Mouse (Mus musculus): ENCODE results near the gene Gm9732. TPM values are rescaled to one million over a fixed set of nuclear protein-coding genes. Genes with fewer than 3 reads are reported as not detected.
"Not testable (repeated sequence)": the region's sequence is repeated elsewhere in the genome, so short reads cannot be mapped to it uniquely, and the experiment has no call there.

Gm9732 gene
- polyA plus RNA-seq, 1 experiment from 2014 or later: not detected

DNA sequence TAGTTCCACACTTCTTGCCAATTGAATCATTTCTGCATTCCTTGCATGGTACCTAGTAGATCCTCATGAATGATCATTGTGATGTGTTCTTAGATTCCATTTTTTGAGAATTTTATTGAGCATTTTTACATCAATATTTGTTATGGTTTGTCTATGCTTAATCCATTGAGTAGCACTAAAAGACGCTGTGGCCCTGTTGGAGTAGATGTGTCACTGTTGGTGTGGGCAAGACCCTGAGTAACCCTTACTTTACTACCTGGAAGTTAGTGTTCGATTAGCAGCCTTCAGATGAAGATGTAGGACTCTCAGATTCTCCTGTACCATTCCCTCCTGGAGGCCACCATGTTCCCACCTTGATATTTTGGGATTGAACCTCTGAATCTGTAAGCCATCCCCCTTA, 53.8 kb downstream of the Gm9732 start:
- H3K4me3 ChIP-seq (ENCODE audit: low read depth, low read length); H3K36me3 ChIP-seq (ENCODE audit: control insufficient read depth, insufficient read depth, low read length); H3K9ac ChIP-seq (replicated peaks; ENCODE audit: low read depth, low read length); H3K27me3 ChIP-seq (ENCODE audit: control insufficient read depth, insufficient read depth, low read length); H3K4me1 ChIP-seq (ENCODE audit: control insufficient read depth, insufficient read depth, low read length); H3K4me2 ChIP-seq (replicated peaks; ENCODE audit: low read depth, low read length); H3K9me3 ChIP-seq (ENCODE audit: control insufficient read depth, low read depth, low read length); H3K27ac ChIP-seq (ENCODE audit: low read length); ATAC-seq (ENCODE audit: insufficient number of reproducible peaks, insufficient read depth, low FRiP score, low read depth): not testable (repeated sequence)
- WGBS: 71% methylated on average over 2 of the region's 2 CpGs

DNA sequence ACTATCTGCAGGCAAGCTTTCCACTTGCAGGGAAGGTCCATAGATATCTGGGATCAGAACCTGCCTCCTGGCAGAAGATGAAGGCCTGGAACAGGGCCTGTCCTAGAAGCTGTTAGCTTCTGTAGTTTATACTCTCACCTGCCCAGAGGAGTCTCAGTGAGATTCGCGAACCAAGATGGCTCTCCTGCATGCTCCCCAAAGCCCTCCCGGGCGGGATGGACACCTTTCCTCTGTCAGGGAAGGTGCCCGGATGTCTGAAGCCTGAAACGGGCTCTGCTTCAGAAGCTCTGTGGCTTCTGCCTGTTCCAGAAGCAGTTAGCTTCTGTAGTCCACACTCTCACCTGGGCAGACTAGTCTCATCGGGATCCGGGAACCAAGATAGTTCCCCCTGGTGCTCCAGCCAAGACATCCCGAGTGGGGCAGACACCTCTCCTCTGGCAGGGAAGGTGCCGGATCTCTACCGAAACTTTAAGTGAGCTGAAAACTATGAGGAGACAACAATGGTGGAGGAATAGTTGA, 56.6 kb downstream of the Gm9732 start:
- H3K36me3 ChIP-seq (ENCODE audit: control insufficient read depth, insufficient read depth, low read length); H3K9ac ChIP-seq (replicated peaks; ENCODE audit: low read depth, low read length); ATAC-seq (ENCODE audit: insufficient number of reproducible peaks, insufficient read depth, low FRiP score, low read depth); H3K4me3 ChIP-seq (ENCODE audit: low read depth, low read length); H3K4me1 ChIP-seq (ENCODE audit: control insufficient read depth, insufficient read depth, low read length); H3K9me3 ChIP-seq (ENCODE audit: control insufficient read depth, low read depth, low read length); H3K27ac ChIP-seq (ENCODE audit: low read length); H3K27me3 ChIP-seq (ENCODE audit: control insufficient read depth, insufficient read depth, low read length); H3K4me2 ChIP-seq (replicated peaks; ENCODE audit: low read depth, low read length): not testable (repeated sequence)
- 88% methylated on average over 9 of the region's 11 CpGs for WGBS

DNA sequence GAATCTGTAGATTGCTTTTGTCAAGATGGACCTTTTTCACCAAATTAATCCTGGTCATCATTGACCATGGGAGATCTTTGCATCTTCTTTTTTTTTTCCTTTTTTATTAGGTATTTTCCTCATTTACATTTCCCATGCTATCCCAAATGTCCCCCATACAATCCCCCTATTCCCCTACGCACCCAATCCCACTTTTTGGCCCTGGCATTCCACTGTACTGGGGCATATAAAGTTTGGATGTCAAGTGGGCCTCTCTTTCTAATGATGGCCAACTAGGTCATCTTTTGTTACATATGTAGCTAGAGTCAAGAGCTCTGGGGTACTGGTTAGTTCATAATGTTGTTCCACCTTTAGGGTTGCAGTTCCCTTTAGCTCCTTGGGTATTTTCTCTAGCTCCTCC, 62.8 kb downstream of the Gm9732 start:
- H3K9ac ChIP-seq (replicated peaks; ENCODE audit: low read depth, low read length); H3K4me3 ChIP-seq (ENCODE audit: low read depth, low read length); H3K27ac ChIP-seq (ENCODE audit: low read length); H3K27me3 ChIP-seq (ENCODE audit: control insufficient read depth, insufficient read depth, low read length); H3K36me3 ChIP-seq (ENCODE audit: control insufficient read depth, insufficient read depth, low read length); ATAC-seq (ENCODE audit: insufficient number of reproducible peaks, insufficient read depth, low FRiP score, low read depth); H3K4me1 ChIP-seq (ENCODE audit: control insufficient read depth, insufficient read depth, low read length); H3K9me3 ChIP-seq (ENCODE audit: control insufficient read depth, low read depth, low read length); H3K4me2 ChIP-seq (replicated peaks; ENCODE audit: low read depth, low read length): not testable (repeated sequence)
- WGBS: 57% methylated on average over 1 of the region's 1 CpGs

DNA sequence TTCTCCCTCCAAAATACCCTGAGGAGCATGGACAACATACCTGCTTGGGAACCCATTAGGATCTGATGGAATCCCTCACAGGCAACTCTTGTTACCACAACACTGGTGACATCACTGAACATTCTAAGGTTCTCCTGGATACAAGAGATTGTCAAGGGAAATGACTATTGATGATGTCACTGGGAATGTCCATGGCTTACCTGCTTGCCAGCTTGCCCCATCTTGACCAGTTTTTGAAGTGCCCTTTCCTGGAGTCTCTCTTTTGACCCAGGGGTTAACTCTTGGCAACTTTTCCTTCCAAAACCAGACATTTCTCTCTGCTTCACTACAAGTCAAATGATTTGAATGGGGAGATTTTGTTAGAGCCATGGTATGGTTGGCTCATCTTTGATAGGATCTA, 72.9 kb downstream of the Gm9732 start, which contains the start of gene 1700001F09Rik:
Gene 1700001F09Rik (minus strand): TSS at position 101 of the 400 bp plus-strand sequence.
- H3K4me3 ChIP-seq (ENCODE audit: low read depth, low read length); ATAC-seq (ENCODE audit: insufficient number of reproducible peaks, insufficient read depth, low FRiP score, low read depth); H3K36me3 ChIP-seq (ENCODE audit: control insufficient read depth, insufficient read depth, low read length); H3K27ac ChIP-seq (ENCODE audit: low read length); H3K4me2 ChIP-seq (replicated peaks; ENCODE audit: low read depth, low read length); H3K9ac ChIP-seq (replicated peaks; ENCODE audit: low read depth, low read length); H3K4me1 ChIP-seq (ENCODE audit: control insufficient read depth, insufficient read depth, low read length); H3K27me3 ChIP-seq (ENCODE audit: control insufficient read depth, insufficient read depth, low read length); H3K9me3 ChIP-seq (ENCODE audit: control insufficient read depth, low read depth, low read length): not testable (repeated sequence)

DNA sequence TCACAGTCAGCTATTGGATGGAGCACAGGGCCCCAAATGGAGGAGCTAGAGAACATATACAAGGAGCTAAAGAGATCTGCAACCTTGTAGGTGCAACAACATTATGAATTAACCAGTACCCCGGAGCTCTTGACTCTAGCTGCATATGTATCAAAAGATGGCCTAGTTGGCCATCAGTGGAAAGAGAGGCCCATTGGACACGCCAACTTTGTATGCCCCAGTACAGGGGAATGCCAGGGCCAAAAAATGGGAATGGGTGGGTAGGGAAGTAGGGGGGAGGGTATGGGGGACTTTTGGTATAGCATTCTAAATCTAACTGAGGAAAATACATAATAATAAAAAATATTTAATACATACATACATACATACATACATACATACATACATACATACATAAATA, 78.1 kb downstream of the Gm9732 start:
- not testable (repeated sequence) for H3K9ac ChIP-seq (replicated peaks; ENCODE audit: low read depth, low read length); H3K4me2 ChIP-seq (replicated peaks; ENCODE audit: low read depth, low read length); H3K36me3 ChIP-seq (ENCODE audit: control insufficient read depth, insufficient read depth, low read length); ATAC-seq (ENCODE audit: insufficient number of reproducible peaks, insufficient read depth, low FRiP score, low read depth); H3K4me3 ChIP-seq (ENCODE audit: low read depth, low read length); H3K27ac ChIP-seq (ENCODE audit: low read length); H3K27me3 ChIP-seq (ENCODE audit: control insufficient read depth, insufficient read depth, low read length); H3K9me3 ChIP-seq (ENCODE audit: control insufficient read depth, low read depth, low read length); H3K4me1 ChIP-seq (ENCODE audit: control insufficient read depth, insufficient read depth, low read length)
- WGBS: 89% methylated on average over 2 of the region's 2 CpGs

Other genes starting within 250 kb of the Gm9732 start
- not detected in 2 replicates for gene Gm8094, start 198.4 kb upstream of the Gm9732 start, polyA plus RNA-seq (2014; fragmentation: Nextera tagmentation; extraction: Ambion mirVana)
- gene Gm8104, start 174.4 kb upstream of the Gm9732 start, polyA plus RNA-seq (2014; fragmentation: Nextera tagmentation; extraction: Ambion mirVana): not detected in 2 replicates
- not detected in 2 replicates for gene Gm7233, start 95.2 kb upstream of the Gm9732 start, polyA plus RNA-seq (2014; fragmentation: Nextera tagmentation; extraction: Ambion mirVana)
- gene Gm8122, start 39.7 kb upstream of the Gm9732 start, polyA plus RNA-seq (2014; fragmentation: Nextera tagmentation; extraction: Ambion mirVana): not detected in 2 replicates
- gene Gm8126, start 16.4 kb upstream of the Gm9732 start, polyA plus RNA-seq (2014; fragmentation: Nextera tagmentation; extraction: Ambion mirVana): not detected in 2 replicates
- gene Gm8127, start 18.8 kb downstream of the Gm9732 start, polyA plus RNA-seq (2014; fragmentation: Nextera tagmentation; extraction: Ambion mirVana): not detected in 2 replicates
- not detected in 2 replicates for gene 1700001F09Rik, start 72.8 kb downstream of the Gm9732 start, polyA plus RNA-seq (2014; fragmentation: Nextera tagmentation; extraction: Ambion mirVana)
- gene Gm8138, start 141.3 kb downstream of the Gm9732 start, polyA plus RNA-seq (2014; fragmentation: Nextera tagmentation; extraction: Ambion mirVana): not detected in 2 replicates